Mouse (Mus musculus): ENCODE results near the gene Myom3. TPM values are rescaled to one million over a fixed set of nuclear protein-coding genes. Genes with fewer than 3 reads are reported as not detected.
A peak's percentile ranks its signal among the peaks of the same experiment; 100 is the strongest.

The Myom3 gene
- polyA plus RNA-seq, 1 experiment from 2014 or later = not detected

DNA sequence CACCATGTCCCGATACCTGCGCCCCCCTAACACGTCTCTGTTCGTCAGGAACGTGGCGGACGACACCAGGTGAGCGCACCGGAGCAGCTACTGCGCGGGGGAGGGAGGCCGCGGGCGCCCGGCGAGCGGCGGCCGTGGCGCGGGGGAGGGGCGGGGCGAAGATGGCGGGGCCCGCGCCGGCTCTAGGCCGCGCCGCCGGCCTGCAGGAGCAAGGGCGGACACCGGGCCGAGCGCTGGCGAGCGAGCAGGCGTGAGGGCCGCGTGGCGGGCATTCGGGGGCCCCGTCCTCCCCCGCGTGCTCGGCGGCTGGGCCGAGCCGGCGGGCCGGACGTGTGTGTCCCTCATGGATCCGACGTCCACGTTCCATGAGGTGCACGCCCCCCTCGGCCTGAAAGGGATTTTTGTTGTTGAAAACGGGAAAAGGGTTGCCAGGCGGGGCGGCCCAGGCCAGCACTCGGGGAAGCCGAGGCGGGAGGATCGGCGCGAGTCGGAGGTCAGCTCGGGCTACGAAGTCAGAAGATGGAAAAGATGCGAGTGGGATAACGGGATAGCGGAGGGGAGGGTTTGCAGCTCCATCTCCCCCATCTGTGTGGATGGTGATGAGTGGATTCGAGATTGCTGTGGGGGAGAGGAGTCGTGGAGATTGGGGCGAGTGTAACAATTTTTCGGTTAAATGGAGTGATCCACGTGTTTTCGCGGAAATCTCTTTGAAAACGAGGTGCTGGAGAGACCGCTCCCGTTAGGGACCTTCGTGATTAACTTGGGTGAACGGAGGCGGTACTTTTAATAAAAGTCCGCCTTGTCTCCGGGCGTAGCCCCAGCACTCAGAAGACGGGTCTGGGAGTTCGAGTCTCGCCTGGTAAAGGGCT is 96.9 kb downstream of the Myom3 start:
- no peaks in the 10 kb centered on the region for H3K9me3 ChIP-seq (replicated peaks; ENCODE audit: control insufficient read depth, low read length)
- H3K9ac ChIP-seq (ENCODE audit: low read depth, low read length) = peak overlapping the region; percentile 94
- H3K4me2 ChIP-seq = peak overlapping the region; percentile 85
- no peaks in the 10 kb centered on the region for H3K36me3 ChIP-seq (ENCODE audit: control insufficient read depth, insufficient read depth, low read length)
- WGBS (ENCODE audit: insufficient replicate concordance) = under 1% methylated on average over 67 of the region's 91 CpGs
- H3K4me1 ChIP-seq (ENCODE audit: control insufficient read depth, insufficient read depth, low read length) = peaks cover 27% of the 10 kb centered on the region
- H3K4me3 ChIP-seq (ENCODE audit: low read depth, low read length) = peak overlapping the region; percentile 79
- ATAC-seq (replicated peaks; ENCODE audit: insufficient number of reproducible peaks, low FRiP score, low TSS enrichment) = peak; percentile 78
- H3K27me3 ChIP-seq (ENCODE audit: control insufficient read depth, insufficient read depth, low read length) = no peaks in the 10 kb centered on the region
- peak overlapping the region; percentile 99 for H3K27ac ChIP-seq (ENCODE audit: low read depth, low read length)

DNA sequence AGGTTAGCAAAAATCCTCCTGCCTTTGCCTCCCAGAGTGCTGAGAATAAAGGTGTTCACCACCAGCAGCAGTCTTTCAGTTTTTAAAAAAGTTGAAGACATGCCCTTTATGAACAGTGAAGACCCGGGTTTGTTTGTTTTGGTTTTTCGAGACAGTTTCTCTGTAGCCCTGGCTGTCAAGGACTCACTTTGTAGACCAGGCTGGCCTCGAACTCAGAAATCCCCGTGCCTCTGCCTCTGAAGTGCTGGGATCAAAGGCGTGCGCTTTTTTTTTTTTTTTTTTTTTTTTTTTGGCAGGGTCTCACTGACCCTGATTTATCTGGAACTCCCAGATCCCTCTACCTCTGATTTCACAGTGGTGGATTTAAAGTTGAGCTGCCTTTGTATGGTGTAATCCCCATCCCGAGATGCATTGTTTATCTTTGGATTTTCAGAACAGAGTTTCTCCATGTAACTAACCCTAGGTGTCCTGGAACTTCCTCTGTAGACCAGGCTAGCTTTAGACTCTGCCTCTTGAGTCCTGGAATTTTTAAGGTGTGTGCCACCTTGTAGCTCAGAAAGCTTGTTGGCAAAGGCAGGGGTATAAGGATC is 98.2 kb downstream of the Myom3 start:
- no peaks in the 10 kb centered on the region for H3K9me3 ChIP-seq (replicated peaks; ENCODE audit: control insufficient read depth, low read length)
- 10% methylated on average over 7 of the region's 7 CpGs for WGBS (ENCODE audit: insufficient replicate concordance)
- no peaks in the 10 kb centered on the region; the same call in 1 of the 2 replicates for H3K36me3 ChIP-seq (ENCODE audit: control insufficient read depth, insufficient read depth, low read length)
- H3K27ac ChIP-seq (ENCODE audit: low read depth, low read length) = no peak overlapping the region
- peak overlapping the region; percentile 64 for H3K9ac ChIP-seq (ENCODE audit: low read depth, low read length)
- peak overlapping the region; percentile 85 for H3K4me2 ChIP-seq
- peaks cover 27% of the 10 kb centered on the region for H3K4me1 ChIP-seq (ENCODE audit: control insufficient read depth, insufficient read depth, low read length)
- ATAC-seq (replicated peaks; ENCODE audit: insufficient number of reproducible peaks, low FRiP score, low TSS enrichment) = no peak
- peak overlapping the region; percentile 79 for H3K4me3 ChIP-seq (ENCODE audit: low read depth, low read length)
- no peaks in the 10 kb centered on the region for H3K27me3 ChIP-seq (ENCODE audit: control insufficient read depth, insufficient read depth, low read length)

Other genes with a start within 250 kb of the Myom3 start
- 5.5 and 6.5 TPM in 2 replicates for gene Grhl3, start 186.1 kb upstream of the Myom3 start, polyA plus RNA-seq (2014; fragmentation: Nextera tagmentation; extraction: Ambion mirVana)
- 0.17 and 0.20 TPM in 2 replicates for gene Ifnlr1, start 73.4 kb upstream of the Myom3 start, polyA plus RNA-seq (2014; fragmentation: Nextera tagmentation; extraction: Ambion mirVana)
- not detected in 2 replicates for gene Il22ra1, start 31.5 kb upstream of the Myom3 start, polyA plus RNA-seq (2014; fragmentation: Nextera tagmentation; extraction: Ambion mirVana)
- 191 and 202 TPM in 2 replicates for gene Srsf10, start 96.0 kb downstream of the Myom3 start, polyA plus RNA-seq (2014; fragmentation: Nextera tagmentation; extraction: Ambion mirVana)
- 138 and 144 TPM in 2 replicates for gene Pnrc2, start 114.1 kb downstream of the Myom3 start, polyA plus RNA-seq (2014; fragmentation: Nextera tagmentation; extraction: Ambion mirVana)
- gene Cnr2, start 135.7 kb downstream of the Myom3 start, polyA plus RNA-seq (2014; fragmentation: Nextera tagmentation; extraction: Ambion mirVana) = 0.25 and 0.73 TPM in 2 replicates
- 42.4 and 46.5 TPM in 2 replicates for gene Fuca1, start 161.0 kb downstream of the Myom3 start, polyA plus RNA-seq (2014; fragmentation: Nextera tagmentation; extraction: Ambion mirVana)
- 75.9 and 84.0 TPM in 2 replicates for gene Hmgcl, start 186.7 kb downstream of the Myom3 start, polyA plus RNA-seq (2014; fragmentation: Nextera tagmentation; extraction: Ambion mirVana)
- gene Gale, start 204.0 kb downstream of the Myom3 start, polyA plus RNA-seq (2014; fragmentation: Nextera tagmentation; extraction: Ambion mirVana) = 30.2 and 31.8 TPM in 2 replicates
- gene Lypla2, start 212.9 kb downstream of the Myom3 start, polyA plus RNA-seq (2014; fragmentation: Nextera tagmentation; extraction: Ambion mirVana) = 68.6 and 71.5 TPM in 2 replicates
- gene Pithd1, start 227.5 kb downstream of the Myom3 start, polyA plus RNA-seq (2014; fragmentation: Nextera tagmentation; extraction: Ambion mirVana) = 46.0 and 51.9 TPM in 2 replicates